Mouse (Mus musculus) E14TG2a.4 (cell line): ENCODE results near the gene Plch1.

Experiments used
- H3K27me3 ChIP-seq: 2 replicates; pipeline ENCODE4 v1.6.1; 2014; ENCODE audit warnings: low read length, control low read depth; ENCODE audit not compliant: insufficient read depth
- H3K36me3 ChIP-seq: 2 replicates; pipeline ENCODE4 v1.6.1; 2014; ENCODE audit warnings: low read length, control low read depth; ENCODE audit not compliant: insufficient read depth
- H3K4me1 ChIP-seq: replicated peaks from 2 replicates; pipeline ENCODE4 v1.6.1; 2014; ENCODE audit warnings: low read depth, low read length, control low read depth
- H3K4me3 ChIP-seq: replicated peaks from 2 replicates; pipeline ENCODE4 v1.5.1; 2014; ENCODE audit warnings: mild to moderate bottlenecking, low read length
- H3K9me3 ChIP-seq: 2 replicates; pipeline ENCODE4 v1.6.1; 2014; ENCODE audit warnings: low read length, control low read depth
- CTCF ChIP-seq: conservative IDR thresholded peaks from 2 replicates; pipeline ENCODE4 v1.5.1; 2014; ENCODE audit warnings: low read length
- NANOG ChIP-seq: IDR thresholded peaks from 2 replicates; pipeline ENCODE4 v1.6.1; 2014; ENCODE audit warnings: borderline replicate concordance, low read length, mixed read lengths
- POU5F1 ChIP-seq: IDR thresholded peaks from 2 replicates; pipeline ENCODE4 v1.6.1; 2014; ENCODE audit warnings: low read length, borderline replicate concordance

Gene Plch1

DNA sequence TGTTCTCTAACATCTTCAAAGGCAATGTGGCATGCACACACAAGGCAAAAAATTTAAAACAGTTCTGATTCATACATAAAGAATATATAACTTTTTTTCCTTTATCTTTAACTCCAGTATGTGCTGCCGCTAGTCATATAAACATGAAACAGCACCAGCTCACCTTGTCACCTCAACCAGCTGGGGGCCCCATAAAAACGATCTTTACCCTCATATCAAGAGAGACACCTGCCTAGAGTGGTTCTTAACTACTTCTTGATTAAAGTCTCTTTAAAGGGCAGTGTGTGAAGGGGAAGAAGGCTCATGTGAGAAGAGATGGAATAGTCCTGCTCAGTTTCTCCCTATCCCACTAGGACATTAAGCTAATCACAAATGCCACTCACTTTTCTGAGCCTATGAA is 205.6 kb downstream of the Plch1 start:
- Histone ChIP-seq H3K4me1 (no peaks in the 10 kb centered on the region), H3K9me3 (no peaks in the 10 kb centered on the region), H3K4me3 (no peak overlapping the region), H3K36me3 (no peaks in the 10 kb centered on the region; the same call in 1 of the 2 replicates), H3K27me3 (no peaks in the 10 kb centered on the region)
- TF ChIP-seq NANOG: no peak
- TF ChIP-seq CTCF: no peak
- no peak for TF ChIP-seq POU5F1

- Histone ChIP-seq H3K27me3 (no peaks in the 10 kb centered on the region), H3K9me3 (no peaks in the 10 kb centered on the region), H3K4me3 (no peak overlapping the region), H3K36me3 (no peaks in the 10 kb centered on the region; the same call in 1 of the 2 replicates), H3K4me1 (no peaks in the 10 kb centered on the region)
- TF ChIP-seq NANOG (no peak), POU5F1 (no peak), CTCF (no peak)
Observed at GRCm38 (mm10) chr3:63692727-63693126, 206.5 kb downstream of the Plch1 start.

DNA sequence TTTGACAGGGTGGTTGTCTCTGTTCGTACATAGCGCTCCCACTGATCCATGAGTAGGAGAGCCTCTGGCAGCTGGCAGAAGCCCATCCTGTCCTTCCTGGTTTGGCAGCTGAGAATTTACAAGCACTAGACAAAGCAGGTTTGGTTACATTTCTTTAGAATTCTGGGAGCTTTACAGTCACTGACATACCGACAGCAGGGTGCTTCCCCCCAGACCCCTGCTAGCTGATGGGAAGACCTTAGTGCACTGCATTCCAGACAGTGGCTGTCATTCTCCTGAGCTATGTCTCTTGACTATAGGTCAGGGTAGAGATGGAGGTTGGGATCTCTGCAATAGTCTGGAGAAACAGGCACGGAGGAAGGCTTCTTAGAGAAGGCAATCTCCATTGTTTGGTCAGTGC is 230.5 kb downstream of the Plch1 start:
- Histone ChIP-seq H3K4me1 (peaks cover 4% of the 10 kb centered on the region), H3K27me3 (no peaks in the 10 kb centered on the region), H3K36me3 (no peaks in the 10 kb centered on the region), H3K9me3 (no peaks in the 10 kb centered on the region), H3K4me3 (no peak overlapping the region)
- TF ChIP-seq NANOG (no peak), CTCF (no peak), POU5F1 (no peak)

DNA sequence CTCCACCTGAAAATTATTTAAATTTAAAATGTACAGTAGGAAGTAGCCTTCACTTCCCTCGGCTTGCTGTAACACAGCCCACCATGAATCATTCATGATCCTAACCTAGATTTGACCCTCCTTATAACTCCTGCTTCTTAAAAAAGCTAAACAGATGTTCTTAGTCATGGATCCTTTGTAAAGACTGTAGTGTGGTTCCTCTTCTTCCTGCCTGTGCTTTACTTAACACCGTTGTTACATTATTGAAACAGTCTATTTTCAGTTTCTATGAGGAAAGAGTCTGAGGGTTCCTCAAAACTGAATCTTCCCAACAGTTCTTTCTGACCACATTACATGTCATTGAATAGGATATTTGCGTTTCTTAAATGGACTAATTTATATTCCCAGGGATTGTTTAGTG is 234.0 kb downstream of the Plch1 start:
- Histone ChIP-seq H3K36me3 (no peaks in the 10 kb centered on the region), H3K27me3 (no peaks in the 10 kb centered on the region), H3K9me3 (no peaks in the 10 kb centered on the region; the same call in 1 of the 2 replicates), H3K4me1 (peaks cover 4% of the 10 kb centered on the region), H3K4me3 (no peak overlapping the region)
- TF ChIP-seq NANOG (no peak), POU5F1 (no peak), CTCF (no peak)

DNA sequence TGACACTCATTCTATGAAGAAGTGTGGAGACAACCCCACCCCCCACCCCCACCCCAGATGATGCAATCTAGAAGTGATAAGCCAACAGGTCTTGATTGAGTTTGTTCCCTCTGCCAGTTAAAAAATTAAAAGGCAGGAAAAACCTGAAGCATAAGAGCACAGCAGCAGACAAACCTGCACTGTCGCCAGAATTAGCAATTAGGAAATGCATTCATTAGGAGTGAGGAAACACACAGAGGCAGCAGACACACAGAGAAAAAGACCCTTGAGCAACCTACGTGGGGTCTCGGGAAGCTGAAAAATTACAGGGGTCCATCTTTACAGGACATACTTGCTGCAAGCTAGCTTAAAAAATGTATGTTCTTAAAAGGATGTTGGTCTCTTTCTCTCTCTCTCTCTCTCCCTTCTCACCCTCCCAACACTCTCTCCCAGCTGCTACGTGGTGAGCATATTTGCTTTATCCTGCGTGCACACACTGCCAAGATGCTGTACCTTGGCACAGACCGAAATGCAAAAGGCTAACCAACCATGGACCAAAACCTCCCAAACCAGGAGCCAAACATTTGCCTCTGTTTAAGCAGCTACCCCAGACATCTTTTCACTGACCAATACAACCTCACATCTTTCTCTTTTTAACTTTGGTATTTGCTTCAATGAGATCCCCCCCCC is 234.6 kb downstream of the Plch1 start:
- no peaks in the 10 kb centered on the region for H3K36me3 ChIP-seq
- H3K27me3 ChIP-seq: no peaks in the 10 kb centered on the region
- H3K4me3 ChIP-seq: no peak overlapping the region
- no peak for TF ChIP-seq CTCF
- TF ChIP-seq POU5F1: no peak
- TF ChIP-seq NANOG: no peak
- H3K9me3 ChIP-seq: no peaks in the 10 kb centered on the region; the same call in 1 of the 2 replicates
- peaks cover 4% of the 10 kb centered on the region for H3K4me1 ChIP-seq
